Mouse (Mus musculus) stomach, postnatal 0 days (tissue): ENCODE measurements around the gene Stk11.

Experiments
- CTCF ChIP-seq: IDR thresholded peaks from 2 replicates; pipeline ENCODE4 v1.5.1; 2016; ENCODE audit warnings: antibody characterized with exemption, low read depth, mild to moderate bottlenecking, moderate library complexity
- EP300 ChIP-seq: optimal IDR thresholded peaks from 2 replicates; pipeline ENCODE3; 2016; ENCODE audit warnings: antibody characterized with exemption

- no peak for TF ChIP-seq CTCF
- no peak for TF ChIP-seq EP300
Measured at GRCm38 (mm10) chr10:80143664-80144063, 28.1 kb downstream of the Stk11 start.
